Comparison of ENCODE assay signal across 16 mouse cellular contexts in genomic region chr13:110683259-110684041, GRCm38 (mm10).
DNase-seq lines count a peak whose midpoint lies in the region; ATAC-seq lines count a peak whose summit lies in the region.
"Had no signal": no experiment of that assay in that cellular context is flagged by ENCODE, and none has a peak within 500 bp of the region (broad histone marks: within the 10 kb centered on the region; RNA-seq: fewer than 3 reads in every experiment).

No protein-coding gene starts in this region.

- no peaks in the 10 kb centered on the region for H3K36me3 ChIP-seq in heart, embryonic 10.5 days
- H3K36me3 ChIP-seq in midbrain, embryonic 15.5 days (replicated peaks): no peaks in the 10 kb centered on the region
- no peaks in the 10 kb centered on the region for H3K36me3 ChIP-seq in midbrain, embryonic 16.5 days (ENCODE audit: control insufficient read depth, insufficient read depth, low read length)
- H3K36me3 ChIP-seq: heart, embryonic 13.5 days; liver, embryonic 15.5 days had no signal

- H3K9ac ChIP-seq in midbrain, embryonic 15.5 days: no peak overlapping the region
- no peak overlapping the region for H3K9ac ChIP-seq in midbrain, embryonic 16.5 days (ENCODE audit: low read depth, low read length)
- H3K9ac ChIP-seq: heart, embryonic 13.5 days; liver, embryonic 15.5 days had no signal

- 78% methylated on average over 11 of the region's 11 CpGs for WGBS in heart, embryonic 10.5 days
- WGBS in midbrain, embryonic 15.5 days: 71% methylated on average over 11 of the region's 11 CpGs
- WGBS in midbrain, embryonic 16.5 days: 79% methylated on average over 11 of the region's 11 CpGs

- H3K4me1 ChIP-seq in heart, embryonic 10.5 days: no peaks in the 10 kb centered on the region
- H3K4me1 ChIP-seq in midbrain, embryonic 15.5 days: no peaks in the 10 kb centered on the region
- H3K4me1 ChIP-seq in midbrain, embryonic 16.5 days (ENCODE audit: control insufficient read depth, insufficient read depth, low read length): no peaks in the 10 kb centered on the region
- H3K4me1 ChIP-seq: liver, embryonic 15.5 days had no signal

- H3K9me3 ChIP-seq in heart, embryonic 10.5 days: no peaks in the 10 kb centered on the region
- H3K9me3 ChIP-seq in midbrain, embryonic 15.5 days: no peaks in the 10 kb centered on the region
- H3K9me3 ChIP-seq in midbrain, embryonic 16.5 days (replicated peaks; ENCODE audit: control insufficient read depth, low read length, poor library complexity, severe bottlenecking): no peaks in the 10 kb centered on the region
- H3K9me3 ChIP-seq: heart, embryonic 13.5 days; liver, embryonic 15.5 days had no signal

- no peak overlapping the region for H3K4me2 ChIP-seq in midbrain, embryonic 15.5 days
- no peak overlapping the region for H3K4me2 ChIP-seq in midbrain, embryonic 16.5 days (ENCODE audit: low read length)
- H3K4me2 ChIP-seq: heart, embryonic 13.5 days; liver, embryonic 15.5 days had no signal

- no peak overlapping the region for H3K4me3 ChIP-seq in heart, embryonic 10.5 days
- no peak overlapping the region for H3K4me3 ChIP-seq in midbrain, embryonic 15.5 days
- no peak overlapping the region for H3K4me3 ChIP-seq in midbrain, embryonic 16.5 days (ENCODE audit: low read depth, low read length)
- H3K4me3 ChIP-seq: erythroblast, embryonic 14.5 days; heart, embryonic 13.5 days; liver, embryonic 15.5 days; myocyte had no signal

- no peak overlapping the region for H3K27ac ChIP-seq in heart, embryonic 10.5 days
- no peak overlapping the region for H3K27ac ChIP-seq in midbrain, embryonic 15.5 days
- H3K27ac ChIP-seq in midbrain, embryonic 16.5 days (ENCODE audit: low read length): no peak overlapping the region
- H3K27ac ChIP-seq: heart, embryonic 13.5 days; liver, embryonic 15.5 days had no signal

- 0 out of 2 replicates have a peak, but pooled peaks have one; percentile 11 for ATAC-seq in midbrain, embryonic 15.5 days (replicated peaks)
- no peak for ATAC-seq in midbrain, embryonic 16.5 days
- ATAC-seq: activated CD4-positive, CD25-positive, alpha-beta regulatory T cell, adult 4 months had no signal

- H3K27me3 ChIP-seq in heart, embryonic 10.5 days (ENCODE audit: insufficient read depth, poor library complexity, severe bottlenecking): no peaks in the 10 kb centered on the region
- H3K27me3 ChIP-seq in midbrain, embryonic 15.5 days (replicated peaks): no peaks in the 10 kb centered on the region
- no peaks in the 10 kb centered on the region; the same call in 1 of the 2 replicates for H3K27me3 ChIP-seq in midbrain, embryonic 16.5 days (ENCODE audit: control insufficient read depth, insufficient read depth, low read depth, low read length)
- H3K27me3 ChIP-seq: heart, embryonic 13.5 days; liver, embryonic 15.5 days had no signal

- peak; percentile 91 for DNase-seq in heart, adult 11 months
- DNase-seq in heart, embryonic 10.5 days (ENCODE audit: low spot score): no peak
- DNase-seq in kidney, postnatal 10 days: peak; percentile 45
- peak; percentile 26 for DNase-seq in naive thymus-derived CD4-positive, alpha-beta T cell, adult 2 months (ENCODE audit: low read depth)
- no peak for DNase-seq in cerebellum, adult 9-10 months
- no peak for DNase-seq in layer of hippocampus, postnatal 10 days (ENCODE audit: low spot score in 2 of 2)
- DNase-seq: cerebellum, adult 8-10 months; right cerebral cortex, postnatal 25 days; thymus, adult 18-20 months had no signal

Comparison
In these comparisons a context has a peak if more than half of its experiments do, and no peak if none do; other contexts are left out.
1. DNase-seq: peak in heart, adult 11 months (single experiment), kidney, postnatal 10 days (single experiment) and naive thymus-derived CD4-positive, alpha-beta T cell, adult 2 months (single experiment); none in heart, embryonic 10.5 days (single experiment), cerebellum, adult 9-10 months (single experiment) and layer of hippocampus, postnatal 10 days (0 of 2).